Mouse (Mus musculus): ENCODE data around the gene Rhd. TPM values are rescaled to one million over a fixed set of nuclear protein-coding genes. Genes with fewer than 3 reads are reported as not detected.

Rhd gene
- polyA plus RNA-seq, 1 experiment from 2014 or later: 1.3 TPM

GRCm38 (mm10) chr4:134919733-134920540 is 55.6 kb downstream of the Rhd start:
- Histone ChIP-seq H3K4me3 (ENCODE audit: low read depth, low read length) (no peak overlapping the region), H3K27ac (ENCODE audit: low read length) (no peak overlapping the region), H3K9me3 (replicated peaks; ENCODE audit: control insufficient read depth, low read length, poor library complexity, severe bottlenecking) (no peaks in the 10 kb centered on the region), H3K9ac (ENCODE audit: low read depth, low read length) (no peak overlapping the region), H3K4me1 (ENCODE audit: control insufficient read depth, insufficient read depth, low read length) (peaks cover 12% of the 10 kb centered on the region), H3K36me3 (ENCODE audit: control insufficient read depth, insufficient read depth, low read length) (no peaks in the 10 kb centered on the region), H3K4me2 (ENCODE audit: low read length) (no peak overlapping the region), H3K27me3 (ENCODE audit: control insufficient read depth, insufficient read depth, low read depth, low read length) (no peaks in the 10 kb centered on the region)
- 41% methylated on average over 12 of the region's 12 CpGs for WGBS
- no peak for ATAC-seq

GRCm38 (mm10) chr4:134920631-134921030 is 56.3 kb downstream of the Rhd start:
- H3K9ac ChIP-seq (ENCODE audit: low read depth, low read length): no peak overlapping the region
- peaks cover 6% of the 10 kb centered on the region; the same call in 1 of the 2 replicates for H3K36me3 ChIP-seq (ENCODE audit: control insufficient read depth, insufficient read depth, low read length)
- H3K27ac ChIP-seq (ENCODE audit: low read length): no peak overlapping the region
- no peak for ATAC-seq
- no peaks in the 10 kb centered on the region for H3K27me3 ChIP-seq (ENCODE audit: control insufficient read depth, insufficient read depth, low read depth, low read length)
- peaks cover 16% of the 10 kb centered on the region for H3K4me1 ChIP-seq (ENCODE audit: control insufficient read depth, insufficient read depth, low read length)
- no peak overlapping the region for H3K4me3 ChIP-seq (ENCODE audit: low read depth, low read length)
- no peaks in the 10 kb centered on the region for H3K9me3 ChIP-seq (replicated peaks; ENCODE audit: control insufficient read depth, low read length, poor library complexity, severe bottlenecking)
- no peak overlapping the region for H3K4me2 ChIP-seq (ENCODE audit: low read length)
- WGBS: 97% methylated on average over 6 of the region's 6 CpGs

- Histone ChIP-seq H3K27me3 (ENCODE audit: control insufficient read depth, insufficient read depth, low read depth, low read length) (no peaks in the 10 kb centered on the region), H3K36me3 (ENCODE audit: control insufficient read depth, insufficient read depth, low read length) (peaks cover 15% of the 10 kb centered on the region), H3K4me2 (ENCODE audit: low read length) (no peak overlapping the region), H3K4me1 (ENCODE audit: control insufficient read depth, insufficient read depth, low read length) (peaks cover 25% of the 10 kb centered on the region), H3K27ac (ENCODE audit: low read length) (no peak overlapping the region), H3K9me3 (replicated peaks; ENCODE audit: control insufficient read depth, low read length, poor library complexity, severe bottlenecking) (no peaks in the 10 kb centered on the region), H3K4me3 (ENCODE audit: low read depth, low read length) (no peak overlapping the region), H3K9ac (ENCODE audit: low read depth, low read length) (no peak overlapping the region)
- no peak for ATAC-seq
- 96% methylated on average over 4 of the region's 4 CpGs for WGBS
Measured at GRCm38 (mm10) chr4:134921703-134922102, 57.4 kb downstream of the Rhd start.

- no peaks in the 10 kb centered on the region for H3K9me3 ChIP-seq (replicated peaks; ENCODE audit: control insufficient read depth, low read length, poor library complexity, severe bottlenecking)
- H3K9ac ChIP-seq (ENCODE audit: low read depth, low read length): peak overlapping the region; percentile 78
- H3K27ac ChIP-seq (ENCODE audit: low read length): peak overlapping the region; percentile 95
- no peak for ATAC-seq
- peaks cover 19% of the 10 kb centered on the region for H3K36me3 ChIP-seq (ENCODE audit: control insufficient read depth, insufficient read depth, low read length)
- H3K4me2 ChIP-seq (ENCODE audit: low read length): peak overlapping the region; percentile 85
- peaks cover 27% of the 10 kb centered on the region for H3K4me1 ChIP-seq (ENCODE audit: control insufficient read depth, insufficient read depth, low read length)
- WGBS: 64% methylated on average over 10 of the region's 10 CpGs
- no peaks in the 10 kb centered on the region for H3K27me3 ChIP-seq (ENCODE audit: control insufficient read depth, insufficient read depth, low read depth, low read length)
- H3K4me3 ChIP-seq (ENCODE audit: low read depth, low read length): peak overlapping the region; percentile 84
Measured at GRCm38 (mm10) chr4:134922111-134922924, 58.0 kb downstream of the Rhd start.

GRCm38 (mm10) chr4:134922925-134923244 is 58.5 kb downstream of the Rhd start:
- Histone ChIP-seq H3K27me3 (ENCODE audit: control insufficient read depth, insufficient read depth, low read depth, low read length) (no peaks in the 10 kb centered on the region), H3K9me3 (replicated peaks; ENCODE audit: control insufficient read depth, low read length, poor library complexity, severe bottlenecking) (no peaks in the 10 kb centered on the region), H3K36me3 (ENCODE audit: control insufficient read depth, insufficient read depth, low read length) (peaks cover 19% of the 10 kb centered on the region), H3K4me1 (ENCODE audit: control insufficient read depth, insufficient read depth, low read length) (peaks cover 27% of the 10 kb centered on the region), H3K4me2 (ENCODE audit: low read length) (peak overlapping the region; percentile 85), H3K9ac (ENCODE audit: low read depth, low read length) (peak overlapping the region; percentile 78), H3K4me3 (ENCODE audit: low read depth, low read length) (peak overlapping the region; percentile 84), H3K27ac (ENCODE audit: low read length) (peak overlapping the region; percentile 95)
- WGBS: 0% methylated on average over 13 of the region's 13 CpGs
- peak; percentile 76 for ATAC-seq

DNA sequence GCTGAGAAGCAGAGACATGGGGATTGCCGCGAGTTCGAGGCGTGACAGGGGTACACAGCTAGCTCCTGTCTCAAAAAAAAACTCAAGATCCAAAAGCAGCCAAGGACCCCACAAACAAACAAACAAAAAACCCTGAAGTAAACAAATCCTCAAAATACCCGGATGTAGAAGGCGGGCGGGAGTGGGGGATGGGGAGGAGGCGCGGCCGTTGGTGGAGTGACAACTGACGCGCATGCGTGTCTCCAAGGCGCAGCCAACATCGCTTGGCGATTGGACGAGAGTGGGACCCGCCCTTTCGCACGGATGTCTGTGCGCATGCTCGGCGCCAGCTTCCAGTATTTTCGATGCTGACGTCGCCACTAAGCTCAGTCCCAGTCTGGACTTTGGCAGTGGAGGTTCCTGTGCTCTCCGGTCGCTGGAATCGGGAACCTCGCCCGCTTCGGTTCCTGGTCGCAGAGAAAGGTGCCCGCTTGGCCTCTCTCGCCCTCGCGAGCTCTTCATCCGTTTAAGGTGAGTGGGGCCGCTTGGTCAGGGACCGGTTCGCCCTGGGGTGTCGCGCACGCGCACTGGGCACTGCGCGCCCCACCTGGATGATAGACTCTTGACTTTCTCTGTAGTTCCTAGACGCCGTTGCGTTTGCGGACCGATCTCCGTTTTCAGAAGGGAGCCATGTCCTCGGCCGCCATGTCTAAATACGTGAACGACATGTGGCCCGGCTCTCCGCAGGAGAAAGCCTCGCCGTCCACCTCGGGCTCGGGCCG is 59.1 kb downstream of the Rhd start, which contains the start of gene Rsrp1:
Gene Rsrp1 (plus strand): TSS at position 335 of the 761 bp plus-strand sequence.
- under 1% methylated on average over 64 of the region's 64 CpGs for WGBS
- no peaks in the 10 kb centered on the region for H3K9me3 ChIP-seq (replicated peaks; ENCODE audit: control insufficient read depth, low read length, poor library complexity, severe bottlenecking)
- no peaks in the 10 kb centered on the region for H3K27me3 ChIP-seq (ENCODE audit: control insufficient read depth, insufficient read depth, low read depth, low read length)
- peaks cover 27% of the 10 kb centered on the region for H3K4me1 ChIP-seq (ENCODE audit: control insufficient read depth, insufficient read depth, low read length)
- peak within 1 kb of the TSS; percentile 84 for H3K4me3 ChIP-seq (ENCODE audit: low read depth, low read length)
- H3K4me2 ChIP-seq (ENCODE audit: low read length): peak within 1 kb of the TSS; percentile 85
- H3K9ac ChIP-seq (ENCODE audit: low read depth, low read length): peak within 1 kb of the TSS; percentile 93
- ATAC-seq: peak; percentile 94
- H3K36me3 ChIP-seq (ENCODE audit: control insufficient read depth, insufficient read depth, low read length): peaks cover 19% of the 10 kb centered on the region
- peak within 1 kb of the TSS; percentile 95 for H3K27ac ChIP-seq (ENCODE audit: low read length)

- under 1% methylated on average over 75 of the region's 75 CpGs for WGBS
- Histone ChIP-seq H3K27me3 (ENCODE audit: control insufficient read depth, insufficient read depth, low read depth, low read length) (no peaks in the 10 kb centered on the region), H3K4me2 (ENCODE audit: low read length) (peak overlapping the region; percentile 71), H3K4me1 (ENCODE audit: control insufficient read depth, insufficient read depth, low read length) (peaks cover 27% of the 10 kb centered on the region), H3K27ac (ENCODE audit: low read length) (peak overlapping the region; percentile 95), H3K9me3 (replicated peaks; ENCODE audit: control insufficient read depth, low read length, poor library complexity, severe bottlenecking) (no peaks in the 10 kb centered on the region), H3K4me3 (ENCODE audit: low read depth, low read length) (peak overlapping the region; percentile 84), H3K9ac (ENCODE audit: low read depth, low read length) (peak overlapping the region; percentile 93), H3K36me3 (ENCODE audit: control insufficient read depth, insufficient read depth, low read length) (peaks cover 19% of the 10 kb centered on the region)
- ATAC-seq: peak; percentile 46
Measured at GRCm38 (mm10) chr4:134924019-134924741, 59.8 kb downstream of the Rhd start.

DNA sequence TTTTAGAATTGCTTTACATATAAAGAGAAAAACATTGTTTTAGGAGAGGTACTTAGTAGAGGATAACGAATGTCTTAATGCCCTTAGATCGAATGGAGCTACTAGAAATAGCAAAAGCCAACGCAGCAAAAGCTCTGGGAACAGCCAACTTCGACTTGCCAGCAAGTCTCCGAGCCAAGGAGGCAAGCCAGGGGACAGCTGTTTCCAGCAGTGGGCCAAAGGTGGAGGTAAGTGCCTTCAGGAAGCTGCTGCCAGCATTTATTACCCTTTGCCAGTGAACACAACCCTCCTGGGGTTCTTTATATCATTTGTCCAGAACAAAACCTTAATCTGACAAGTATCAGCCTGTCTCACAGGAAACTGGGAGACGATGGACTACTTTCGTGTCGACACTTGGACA is 60.9 kb downstream of the Rhd start:
- no peak for ATAC-seq
- Histone ChIP-seq H3K36me3 (ENCODE audit: control insufficient read depth, insufficient read depth, low read length) (peaks cover 19% of the 10 kb centered on the region), H3K27ac (ENCODE audit: low read length) (no peak overlapping the region), H3K27me3 (ENCODE audit: control insufficient read depth, insufficient read depth, low read depth, low read length) (no peaks in the 10 kb centered on the region), H3K9me3 (replicated peaks; ENCODE audit: control insufficient read depth, low read length, poor library complexity, severe bottlenecking) (no peaks in the 10 kb centered on the region), H3K4me2 (ENCODE audit: low read length) (peak overlapping the region; percentile 71), H3K4me3 (ENCODE audit: low read depth, low read length) (peak overlapping the region; percentile 20), H3K4me1 (ENCODE audit: control insufficient read depth, insufficient read depth, low read length) (peaks cover 27% of the 10 kb centered on the region), H3K9ac (ENCODE audit: low read depth, low read length) (peak overlapping the region; percentile 15)
- WGBS: 82% methylated on average over 8 of the region's 8 CpGs
